Mouse (Mus musculus) heart, embryonic 13.5 days (tissue): ENCODE measurements around the gene Rnf151. TPM values are rescaled to one million over a fixed set of nuclear protein-coding genes. Genes with fewer than 3 reads are reported as not detected.
A peak's percentile ranks its signal among the peaks of the same experiment; 100 is the strongest.

Experiments
- ATAC-seq: fragments of 200-750 bp; cut with Nextera tagmentation; 2 replicates; pipeline ENCODE4 v1.8.0; 2017; ENCODE audit warnings: moderate TSS enrichment; ENCODE audit not compliant: insufficient number of reproducible peaks, low FRiP score, low TSS enrichment; ENCODE audit errors: extremely low read depth
- H3K27ac ChIP-seq: fragments of 300-500 bp; sonication (generic); replicated peaks from 2 replicates; pipeline ENCODE4 v1.5.1; 2015; ENCODE audit warnings: moderate library complexity, mild to moderate bottlenecking, inconsistent platforms
- H3K27me3 ChIP-seq: fragments of 300-500 bp; sonication (generic); replicated peaks from 2 replicates; pipeline ENCODE4 v1.6.1; 2015; ENCODE audit warnings: mild to moderate bottlenecking, inconsistent platforms
- H3K36me3 ChIP-seq: fragments of 300-500 bp; sonication (generic); 2 replicates; pipeline ENCODE4 v1.6.1; 2015; ENCODE audit warnings: mild to moderate bottlenecking, inconsistent platforms
- H3K4me1 ChIP-seq: fragments of 300-500 bp; sonication (generic); 2 replicates; pipeline ENCODE4 v1.6.1; 2015; ENCODE audit warnings: inconsistent platforms
- H3K4me2 ChIP-seq: fragments of 300-500 bp; sonication (generic); 2 replicates; pipeline ENCODE4 v1.6.1; 2015; ENCODE audit warnings: inconsistent platforms, mild to moderate bottlenecking, moderate library complexity
- H3K4me3 ChIP-seq: fragments of 300-500 bp; sonication (generic); 2 replicates; pipeline ENCODE4 v1.5.1; 2015; ENCODE audit warnings: moderate library complexity, mild to moderate bottlenecking, inconsistent platforms
- H3K9ac ChIP-seq: fragments of 300-500 bp; sonication (generic); 2 replicates; pipeline ENCODE4 v1.6.1; 2015; ENCODE audit warnings: inconsistent platforms, mild to moderate bottlenecking, moderate library complexity
- H3K9me3 ChIP-seq: fragments of 300-500 bp; sonication (generic); 2 replicates; pipeline ENCODE4 v1.6.1; 2016; ENCODE audit warnings: inconsistent platforms
- WGBS: fragments of 180-500 bp; shearing (Covaris S2); methylation state at CpG from one replicate; pipeline ENCODE4 v1.1.7; 2015; ENCODE audit warnings: mixed read lengths; 5-methylcytosine and 5-hydroxymethylcytosine counted together
- polyA plus RNA-seq: library from polyadenylated mRNA; unstranded; fragments of >200 nt; fragmentation: Nextera tagmentation; extraction: Ambion mirVana; gene quantifications from 2 replicates; pipeline ENCODE4 v1.2.1, GENCODE M21; 2015

The Rnf151 gene
- polyA plus RNA-seq, 1 experiment from 2014 or later: not detected

DNA sequence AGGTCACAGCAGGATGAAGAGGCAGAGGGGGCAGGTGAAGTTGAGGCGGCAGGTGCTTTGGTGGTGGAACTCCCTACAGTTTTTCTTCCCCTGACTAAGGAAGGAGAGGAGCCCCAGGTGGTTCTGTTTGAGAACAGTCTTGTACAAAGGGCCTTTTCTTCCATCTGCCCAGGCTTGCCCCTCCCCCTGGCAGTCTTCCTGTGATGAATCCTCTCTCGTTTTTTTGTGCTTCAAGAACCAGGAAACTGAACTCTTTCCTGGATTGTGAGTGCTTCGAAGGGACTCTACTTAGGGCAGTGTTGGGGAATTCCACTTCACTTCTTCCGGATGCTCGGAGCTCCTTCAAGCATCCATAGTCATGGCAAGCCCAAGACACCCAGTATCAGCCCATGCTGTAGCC, 19.9 kb downstream of the Rnf151 start:
- no peak overlapping the region for H3K27ac ChIP-seq
- H3K36me3 ChIP-seq: peaks cover 47% of the 10 kb centered on the region
- no peaks in the 10 kb centered on the region; the same call in 1 of the 2 replicates for H3K27me3 ChIP-seq
- H3K9ac ChIP-seq: 0 out of 2 replicates have a peak overlapping the region, but pooled peaks have one; percentile 2
- no peak overlapping the region for H3K4me2 ChIP-seq
- WGBS: 33% methylated on average over 5 of the region's 5 CpGs
- H3K9me3 ChIP-seq: no peaks in the 10 kb centered on the region
- no peak for ATAC-seq
- H3K4me1 ChIP-seq: peaks cover 29% of the 10 kb centered on the region
- H3K4me3 ChIP-seq: no peak overlapping the region

DNA sequence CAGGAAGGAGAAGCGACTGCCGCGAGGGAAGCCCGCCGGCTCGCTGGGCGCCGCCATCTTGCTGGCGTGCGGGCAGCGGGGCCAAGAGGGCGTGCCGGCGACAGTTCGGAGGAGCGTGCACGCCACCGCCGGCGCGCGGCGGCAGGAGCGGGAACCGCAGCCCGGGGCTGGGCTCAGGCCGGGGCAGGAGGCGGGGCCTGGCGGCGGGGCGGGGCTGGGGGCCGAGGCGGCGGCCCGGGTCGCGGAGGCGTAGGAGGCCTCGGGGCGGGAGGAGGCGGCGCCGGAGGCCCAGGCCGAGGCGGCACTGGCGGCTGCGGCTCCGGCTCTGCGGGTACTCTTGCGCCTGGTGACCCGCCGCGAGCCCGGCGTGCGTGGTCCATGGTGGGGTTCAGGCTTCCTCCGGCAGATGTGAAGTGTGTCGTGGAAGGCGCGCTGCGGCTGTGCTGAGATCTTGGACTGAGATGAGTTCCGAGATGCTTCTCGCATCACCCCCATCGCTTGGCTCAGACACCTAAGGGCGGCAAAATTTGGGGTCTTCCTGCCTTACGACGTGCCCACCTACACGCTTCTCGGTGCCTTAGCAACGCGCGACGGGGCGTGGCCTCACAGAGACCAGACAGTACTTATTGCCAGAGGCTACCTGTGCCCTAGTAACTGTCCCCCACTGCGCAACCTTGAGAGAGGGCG, 21.7 kb downstream of the Rnf151 start, which contains the start of the genes Gfer and Noxo1:
TSS of gene Gfer (minus strand) at position 146 of the 687 bp plus-strand sequence.
TSS of gene Noxo1 (plus strand) at position 224 of the 687 bp plus-strand sequence.
- H3K9me3 ChIP-seq: no peaks in the 10 kb centered on the region
- peaks cover 40% of the 10 kb centered on the region for H3K36me3 ChIP-seq
- H3K4me2 ChIP-seq: peak within 1 kb of the TSS; percentile 92
- H3K27ac ChIP-seq: peak within 1 kb of the TSS; percentile 84
- peaks cover 3% of the 10 kb centered on the region for H3K27me3 ChIP-seq
- H3K9ac ChIP-seq: peak within 1 kb of the TSS; percentile 94
- peak; percentile 93 for ATAC-seq
- H3K4me1 ChIP-seq: peaks cover 29% of the 10 kb centered on the region
- under 1% methylated on average over 59 of the region's 76 CpGs for WGBS
- peak within 1 kb of the TSS; percentile 89 for H3K4me3 ChIP-seq

DNA sequence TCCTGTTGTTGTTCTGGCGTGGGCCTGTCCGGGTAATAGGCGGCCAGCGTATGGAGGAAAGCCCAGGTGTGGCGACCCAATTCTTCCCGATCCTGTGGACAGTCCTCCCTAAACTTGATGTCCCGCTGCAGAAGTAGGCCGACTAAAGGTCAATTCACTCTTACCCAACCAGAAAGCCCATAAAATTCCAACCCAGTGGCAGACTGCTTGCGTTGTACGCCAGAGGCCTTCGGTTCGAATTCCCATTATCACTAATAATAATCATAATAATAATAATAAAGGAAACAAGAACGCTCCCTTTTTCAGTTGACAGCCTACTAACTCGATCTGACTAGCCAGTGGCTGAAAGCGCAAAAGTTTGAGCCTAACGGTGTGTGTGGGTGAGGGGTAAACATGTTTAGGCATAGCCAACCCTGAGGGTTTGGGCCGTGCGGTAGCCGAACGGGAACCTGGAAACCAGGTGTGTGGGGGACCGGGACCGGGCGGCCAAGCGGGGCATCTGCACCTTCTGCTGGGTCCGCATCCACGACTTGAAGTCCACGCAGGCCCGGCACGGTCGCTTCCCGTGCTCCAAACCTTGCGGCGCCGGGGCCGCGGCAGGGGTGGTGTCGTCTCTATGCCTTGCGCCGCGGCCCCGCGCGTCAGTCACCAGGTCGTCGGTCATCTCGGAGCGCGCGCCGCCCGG, 22.4 kb downstream of the Rnf151 start:
- H3K4me1 ChIP-seq: peaks cover 29% of the 10 kb centered on the region
- peak overlapping the region; percentile 89 for H3K4me3 ChIP-seq
- peaks cover 10% of the 10 kb centered on the region for H3K27me3 ChIP-seq
- 8% methylated on average over 51 of the region's 51 CpGs for WGBS
- peak overlapping the region; percentile 92 for H3K4me2 ChIP-seq
- peak overlapping the region; percentile 94 for H3K9ac ChIP-seq
- no peaks in the 10 kb centered on the region for H3K9me3 ChIP-seq
- peaks cover 33% of the 10 kb centered on the region for H3K36me3 ChIP-seq
- no peak; the same call in 1 of the 2 replicates for ATAC-seq
- H3K27ac ChIP-seq: peak overlapping the region; percentile 84

DNA sequence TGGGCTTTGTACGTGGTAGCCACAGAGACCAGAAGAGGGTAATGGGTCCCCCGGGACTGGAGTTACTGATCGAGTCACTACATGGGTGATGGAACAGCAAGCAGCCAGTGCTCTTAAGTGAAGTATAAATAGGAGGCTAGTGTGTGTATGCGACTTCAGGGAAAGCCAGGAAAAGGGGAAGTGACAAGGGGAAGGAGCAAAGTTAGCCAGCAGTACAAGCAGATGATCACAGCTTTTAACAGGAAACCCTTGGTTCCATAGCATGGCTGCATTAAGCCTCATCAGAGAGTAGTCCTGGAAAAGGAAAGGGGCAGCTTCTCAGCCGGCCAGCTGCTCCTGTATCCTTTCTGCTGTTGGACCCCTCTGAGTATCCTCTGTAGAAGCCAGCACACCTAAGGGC, 25.5 kb downstream of the Rnf151 start:
- no peaks in the 10 kb centered on the region for H3K9me3 ChIP-seq
- ATAC-seq: no peak
- H3K27me3 ChIP-seq: peaks cover 41% of the 10 kb centered on the region
- H3K27ac ChIP-seq: no peak overlapping the region
- H3K9ac ChIP-seq: no peak overlapping the region
- WGBS: 84% methylated on average over 5 of the region's 5 CpGs
- H3K4me1 ChIP-seq: peaks cover 36% of the 10 kb centered on the region
- H3K36me3 ChIP-seq: peaks cover 22% of the 10 kb centered on the region
- no peak overlapping the region for H3K4me3 ChIP-seq
- H3K4me2 ChIP-seq: no peak overlapping the region

DNA sequence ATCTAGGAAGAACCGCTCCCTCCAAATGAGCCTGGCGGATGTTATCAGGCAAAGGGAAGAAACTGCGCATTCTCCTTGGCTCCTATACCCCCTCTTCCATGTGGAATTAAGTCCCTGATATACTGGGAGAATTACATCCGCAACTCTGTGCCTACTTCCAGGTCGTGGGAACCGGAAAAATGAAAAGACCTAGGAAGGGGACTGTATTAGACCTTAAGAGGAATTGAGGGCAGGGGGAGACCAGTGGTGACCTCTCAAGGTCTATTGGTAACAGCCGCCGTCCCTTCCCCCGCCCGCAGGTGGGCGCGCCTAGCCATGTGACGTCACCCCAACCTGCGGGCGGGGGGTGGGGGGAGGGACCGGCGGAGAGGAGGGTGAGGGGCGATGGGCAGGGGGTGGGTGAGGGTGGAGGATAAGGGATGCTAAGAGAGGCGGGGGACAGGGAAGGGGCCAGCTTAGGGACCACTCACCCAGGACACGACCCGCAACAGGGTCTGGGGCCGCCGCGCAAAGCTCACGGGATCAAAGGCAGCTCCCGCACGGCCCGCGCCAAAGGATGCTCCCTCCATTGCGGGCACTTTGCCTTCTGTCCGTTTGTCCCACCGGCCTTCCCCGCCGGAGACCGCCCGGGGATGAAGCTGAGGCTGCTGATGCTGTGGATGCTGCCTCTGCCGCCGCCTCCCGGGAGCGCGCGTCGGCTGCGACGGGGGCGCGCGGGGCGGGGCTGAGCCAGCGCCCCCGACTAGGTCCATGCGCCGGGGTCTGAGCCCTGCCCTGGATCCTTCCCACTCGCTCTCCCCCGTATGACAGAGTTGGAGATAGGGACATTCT, 28.4 kb downstream of the Rnf151 start, which contains the start of gene Syngr3:
TSS of gene Syngr3 (minus strand) at position 705 of the 831 bp plus-strand sequence.
- peaks cover 57% of the 10 kb centered on the region for H3K27me3 ChIP-seq
- peaks cover 25% of the 10 kb centered on the region for H3K4me1 ChIP-seq
- H3K9ac ChIP-seq: peak within 1 kb of the TSS; percentile 78
- H3K4me2 ChIP-seq: peak within 1 kb of the TSS; percentile 88
- no peak within 1 kb of the TSS for H3K27ac ChIP-seq
- no peaks in the 10 kb centered on the region for H3K9me3 ChIP-seq
- no peak for ATAC-seq
- H3K4me3 ChIP-seq: peak within 1 kb of the TSS; percentile 61
- WGBS: 2% methylated on average over 54 of the region's 55 CpGs
- peaks cover 22% of the 10 kb centered on the region for H3K36me3 ChIP-seq

DNA sequence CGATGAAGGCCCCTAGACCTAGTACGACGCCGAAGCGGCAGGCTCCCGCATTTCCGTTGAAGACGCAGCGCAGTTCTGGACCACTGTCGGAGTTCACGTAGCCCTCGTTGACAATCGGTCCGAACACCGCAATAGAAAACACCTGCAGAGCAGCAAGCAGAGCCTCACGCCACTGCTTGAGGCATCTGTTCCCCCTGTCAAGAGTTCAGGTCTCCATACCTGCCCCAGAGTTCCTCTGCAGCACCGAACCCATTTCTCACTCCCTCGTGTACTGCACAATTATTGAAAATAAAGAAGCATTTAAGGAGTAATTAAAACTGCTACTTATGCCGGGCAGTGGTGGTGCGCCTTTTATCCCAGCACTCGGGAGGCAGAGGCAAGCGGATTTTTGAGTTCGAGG, 30.3 kb downstream of the Rnf151 start:
- Histone ChIP-seq H3K4me1 (peaks cover 25% of the 10 kb centered on the region), H3K27ac (no peak overlapping the region), H3K27me3 (peaks cover 57% of the 10 kb centered on the region), H3K4me2 (peak overlapping the region; percentile 64), H3K4me3 (peak overlapping the region; percentile 47), H3K9ac (peak overlapping the region; percentile 47), H3K36me3 (peaks cover 8% of the 10 kb centered on the region), H3K9me3 (no peaks in the 10 kb centered on the region)
- no peak for ATAC-seq
- WGBS: 22% methylated on average over 23 of the region's 23 CpGs

DNA sequence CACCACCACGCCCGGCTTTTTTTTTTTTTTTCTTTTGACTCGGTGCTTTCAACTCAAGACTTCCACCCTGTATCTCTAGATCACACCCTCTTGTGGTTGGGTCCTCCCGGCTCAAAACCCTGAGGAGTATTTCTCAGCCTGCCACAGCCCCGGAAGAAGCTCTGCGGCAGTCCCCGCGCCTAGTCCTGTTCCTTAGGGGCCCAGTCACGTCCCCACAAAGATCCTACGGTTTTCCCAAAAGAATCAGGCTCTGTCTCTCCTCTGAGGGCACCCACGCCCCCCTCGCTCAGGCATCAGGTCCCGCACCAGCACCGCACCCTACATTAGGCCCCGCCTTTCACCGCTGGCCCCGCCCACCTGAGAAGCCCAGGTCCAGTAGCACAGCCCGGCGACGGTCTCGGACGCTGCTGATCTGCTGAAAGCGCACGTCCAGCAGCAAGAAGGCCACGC, 30.7 kb downstream of the Rnf151 start:
- H3K27me3 ChIP-seq: peaks cover 57% of the 10 kb centered on the region
- no peak overlapping the region for H3K27ac ChIP-seq
- ATAC-seq: no peak
- peaks cover 9% of the 10 kb centered on the region for H3K36me3 ChIP-seq
- no peaks in the 10 kb centered on the region for H3K9me3 ChIP-seq
- peak overlapping the region; percentile 64 for H3K4me2 ChIP-seq
- H3K4me1 ChIP-seq: peaks cover 25% of the 10 kb centered on the region
- peak overlapping the region; percentile 47 for H3K9ac ChIP-seq
- peak overlapping the region; percentile 47 for H3K4me3 ChIP-seq
- WGBS: 2% methylated on average over 25 of the region's 25 CpGs

DNA sequence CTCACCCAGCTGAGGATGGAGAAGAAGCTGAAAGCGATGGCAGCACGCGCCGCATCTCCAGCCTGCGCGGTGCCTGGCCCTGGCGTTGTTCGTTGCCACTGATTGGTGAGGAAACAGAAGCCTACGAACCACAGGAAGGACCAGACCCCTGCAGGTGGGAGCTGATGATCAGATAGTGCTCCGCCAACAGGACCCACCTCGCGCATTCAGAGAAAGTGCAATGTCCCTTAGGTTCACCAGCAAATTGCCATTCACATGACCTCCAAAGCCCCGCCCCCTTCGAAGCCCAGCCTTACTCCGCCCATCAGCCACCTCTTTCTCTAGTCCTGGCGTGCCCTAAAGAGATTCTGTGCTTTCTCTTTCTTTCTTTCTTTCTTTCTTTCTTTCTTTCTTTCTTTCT, 31.3 kb downstream of the Rnf151 start:
- Histone ChIP-seq H3K36me3 (peaks cover 11% of the 10 kb centered on the region), H3K9ac (0 out of 2 replicates have a peak overlapping the region, but pooled peaks have one; percentile 24), H3K4me1 (peaks cover 25% of the 10 kb centered on the region), H3K27me3 (peaks cover 57% of the 10 kb centered on the region), H3K27ac (no peak overlapping the region), H3K4me2 (peak overlapping the region; percentile 52), H3K9me3 (no peaks in the 10 kb centered on the region), H3K4me3 (peak overlapping the region; percentile 25; the same call in 1 of the 2 replicates)
- 22% methylated on average over 16 of the region's 16 CpGs for WGBS
- peak; percentile 26; the same call in 1 of the 2 replicates for ATAC-seq

DNA sequence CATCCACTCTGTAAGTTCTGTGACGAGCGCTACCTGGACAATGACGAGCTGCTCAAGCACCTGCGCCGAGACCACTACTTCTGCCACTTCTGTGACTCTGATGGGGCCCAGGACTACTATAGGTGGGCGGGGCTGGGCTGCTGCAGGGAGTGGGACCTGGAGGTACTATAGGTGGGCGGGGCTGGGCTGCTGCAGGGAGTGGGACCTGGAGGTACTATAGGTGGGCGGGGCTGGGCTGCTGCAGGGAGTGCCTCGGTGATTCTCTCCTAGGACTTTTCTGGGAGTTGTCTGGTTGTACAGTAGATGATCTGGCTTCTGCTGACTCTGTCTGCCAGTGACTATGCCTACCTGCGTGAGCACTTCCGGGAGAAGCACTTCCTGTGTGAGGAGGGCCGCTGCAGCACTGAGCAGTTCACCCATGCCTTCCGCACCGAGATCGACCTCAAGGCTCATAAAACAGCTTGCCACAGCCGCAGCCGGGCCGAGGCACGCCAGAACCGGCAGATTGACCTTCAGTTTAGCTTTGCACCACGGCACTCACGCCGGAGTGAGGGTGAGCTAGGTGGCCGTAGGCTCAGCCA, 40.3 kb downstream of the Rnf151 start:
- H3K27me3 ChIP-seq: no peaks in the 10 kb centered on the region
- H3K36me3 ChIP-seq: peaks cover 64% of the 10 kb centered on the region
- no peak overlapping the region for H3K4me2 ChIP-seq
- no peak overlapping the region for H3K27ac ChIP-seq
- no peak overlapping the region for H3K4me3 ChIP-seq
- no peak overlapping the region for H3K9ac ChIP-seq
- 91% methylated on average over 24 of the region's 24 CpGs for WGBS
- no peaks in the 10 kb centered on the region for H3K9me3 ChIP-seq
- no peak for ATAC-seq
- H3K4me1 ChIP-seq: peaks cover 21% of the 10 kb centered on the region

DNA sequence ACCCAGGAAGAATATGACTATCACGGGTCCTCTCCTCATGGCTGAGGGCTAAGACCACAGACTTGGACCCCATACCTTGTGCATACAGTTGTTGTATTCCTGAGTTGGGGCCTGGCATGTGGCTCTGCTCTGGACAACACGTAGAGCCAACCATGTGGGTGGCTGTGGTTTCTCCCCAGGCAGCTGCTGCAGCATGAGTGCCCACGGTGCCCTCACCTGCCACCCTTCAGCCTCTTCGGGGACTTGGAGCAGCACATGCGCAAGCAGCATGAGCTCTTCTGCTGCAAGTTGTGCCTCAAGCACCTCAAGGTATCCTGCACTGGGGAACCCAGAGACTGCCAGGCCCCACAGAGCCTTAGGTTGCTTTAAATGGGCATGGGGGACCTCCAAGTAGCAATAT, 41.0 kb downstream of the Rnf151 start:
- Histone ChIP-seq H3K36me3 (peaks cover 57% of the 10 kb centered on the region), H3K27me3 (no peaks in the 10 kb centered on the region), H3K9ac (no peak overlapping the region), H3K27ac (no peak overlapping the region), H3K4me2 (no peak overlapping the region), H3K4me1 (peaks cover 28% of the 10 kb centered on the region), H3K9me3 (no peaks in the 10 kb centered on the region), H3K4me3 (no peak overlapping the region)
- ATAC-seq: no peak
- WGBS: 90% methylated on average over 5 of the region's 5 CpGs
